Mouse (Mus musculus) lung, postnatal 36 days (tissue): ENCODE data around the gene Tmem69.

Experiments used
- DNase-seq: peaks from one replicate; pipeline ENCODE4 v3.0.0; 2022; ENCODE audit warnings: mixed read lengths

The Tmem69 gene

DNA sequence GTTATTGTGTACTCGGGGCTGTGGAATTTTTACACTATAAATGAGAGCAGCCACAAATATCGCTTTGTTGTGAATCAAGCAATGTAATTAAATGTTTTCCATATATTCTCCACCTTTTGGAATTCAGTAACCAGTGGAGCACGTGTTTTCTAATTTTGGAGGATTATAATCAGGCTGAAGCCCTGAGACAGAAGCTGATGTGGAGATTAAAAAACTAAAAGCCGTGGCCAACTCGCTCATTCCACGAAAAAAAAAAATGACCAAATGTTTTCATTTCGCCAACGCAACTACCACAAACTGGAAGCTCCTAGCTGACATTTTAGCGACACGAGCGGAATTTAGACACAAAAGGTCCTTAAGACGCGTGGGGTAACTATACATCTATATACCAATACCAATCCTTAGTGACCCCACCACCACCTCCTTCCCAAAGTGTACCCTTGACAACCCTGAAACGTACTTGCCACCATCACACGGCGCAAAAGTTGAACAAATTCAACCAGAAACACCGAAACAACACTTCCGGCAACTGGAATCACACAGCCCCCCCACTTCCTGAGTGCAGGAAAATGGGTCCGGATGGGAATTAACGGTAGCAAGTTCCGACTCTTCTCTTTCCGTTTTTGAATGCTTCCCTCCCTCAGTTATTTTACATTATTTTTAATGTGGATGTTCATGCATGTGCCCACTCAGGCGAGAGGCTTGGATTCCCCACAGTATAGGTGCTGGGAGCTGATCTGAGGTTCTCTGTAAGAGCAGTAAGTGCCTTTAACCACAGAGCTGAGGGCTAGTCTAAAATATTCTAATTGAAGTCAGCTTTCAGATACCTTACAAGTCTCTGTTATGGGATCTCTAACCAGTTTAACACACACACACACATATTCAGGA, at the start of gene Tmem69:
Tmem69 (minus strand) TSS at position 524 of the 888 bp plus-strand sequence.
- peak; percentile 91 for DNase-seq

DNA sequence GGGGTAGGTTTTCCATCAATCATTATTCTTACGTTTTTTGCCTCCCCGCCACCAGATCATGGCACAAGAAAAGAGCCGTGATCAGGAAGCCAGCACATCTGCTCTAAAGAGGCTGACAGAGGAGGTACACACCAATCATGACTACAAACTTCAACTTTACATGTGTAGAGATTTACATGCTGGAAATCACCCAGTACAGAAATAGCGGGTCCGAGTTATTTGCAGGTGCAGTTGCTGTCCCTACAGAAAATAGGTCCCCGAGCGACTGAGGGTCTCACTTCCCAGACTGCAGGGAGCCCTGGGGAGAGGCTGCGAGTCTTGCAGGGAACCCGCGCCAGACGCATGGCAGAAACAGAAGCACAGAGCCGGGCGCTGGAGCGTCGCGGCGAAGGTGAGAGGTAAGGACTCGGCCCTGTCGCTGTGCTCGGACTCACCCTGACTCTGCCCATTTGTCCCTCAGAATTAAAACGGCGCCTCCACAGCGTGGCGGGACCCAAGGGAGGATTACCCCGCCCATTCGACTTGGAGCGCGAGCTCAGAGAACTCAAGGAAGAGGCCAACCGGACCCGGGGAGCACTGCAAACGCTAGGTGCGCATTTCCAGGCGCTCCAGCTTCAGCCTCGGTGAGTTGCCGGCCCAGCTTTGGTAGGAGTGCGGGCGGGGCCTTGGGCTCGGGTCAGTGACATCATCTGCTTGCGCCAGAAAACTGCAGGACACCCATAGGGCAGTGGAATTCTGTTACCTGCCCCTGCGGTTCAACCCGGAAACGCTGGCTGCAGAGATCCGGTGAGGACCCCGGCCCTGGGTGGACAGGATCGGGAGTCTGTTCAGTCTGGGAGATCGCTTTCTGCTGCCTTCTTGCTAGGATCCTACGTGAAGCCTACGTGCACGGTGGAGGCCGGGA, 41.5 kb upstream of the Tmem69 start:
- peak; percentile 95 for DNase-seq

DNA sequence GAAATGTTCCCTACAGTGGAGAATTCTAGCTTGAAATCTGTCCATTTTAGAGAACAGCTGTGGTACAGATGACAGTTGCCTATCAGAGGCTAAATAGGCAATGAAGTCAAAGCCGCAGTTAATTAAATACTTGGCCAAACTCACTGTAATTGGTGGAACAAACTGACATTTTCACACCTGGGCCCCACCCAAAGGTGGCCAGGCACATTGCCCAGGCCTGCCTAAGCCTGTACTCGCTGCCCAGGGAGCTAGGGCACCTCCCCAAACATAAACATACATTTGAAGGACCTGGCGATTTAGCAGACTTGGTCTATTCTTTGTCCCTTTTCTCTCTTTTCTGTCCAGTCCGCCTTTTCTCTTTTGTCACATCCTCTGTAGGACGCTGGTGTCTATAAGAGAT, 40.6 kb upstream of the Tmem69 start, which contains the start of gene Ccdc17:
Ccdc17 (plus strand) TSS at position 276 of the 400 bp plus-strand sequence.
- DNase-seq, result peak; percentile 52

DNA sequence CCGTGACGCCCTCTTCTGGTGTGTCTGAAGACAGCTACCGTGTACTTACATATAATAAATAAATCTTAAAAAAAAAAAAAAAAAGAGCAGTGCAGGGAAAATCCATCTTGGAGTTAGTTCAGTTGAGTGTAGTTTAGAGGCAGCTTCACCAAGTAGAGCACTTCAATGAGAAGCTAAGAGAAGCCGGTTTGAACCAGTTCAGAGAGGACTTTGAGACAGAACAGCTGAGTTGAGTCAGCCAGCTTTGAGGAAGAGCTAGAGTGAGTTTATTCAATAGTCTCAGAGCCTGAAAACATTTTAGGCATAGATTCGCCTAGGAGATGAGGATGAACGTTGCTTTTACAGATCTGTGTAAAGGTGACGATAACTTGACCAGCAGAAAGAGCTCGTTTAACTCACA, 40.1 kb upstream of the Tmem69 start:
- DNase-seq, result no peak

DNA sequence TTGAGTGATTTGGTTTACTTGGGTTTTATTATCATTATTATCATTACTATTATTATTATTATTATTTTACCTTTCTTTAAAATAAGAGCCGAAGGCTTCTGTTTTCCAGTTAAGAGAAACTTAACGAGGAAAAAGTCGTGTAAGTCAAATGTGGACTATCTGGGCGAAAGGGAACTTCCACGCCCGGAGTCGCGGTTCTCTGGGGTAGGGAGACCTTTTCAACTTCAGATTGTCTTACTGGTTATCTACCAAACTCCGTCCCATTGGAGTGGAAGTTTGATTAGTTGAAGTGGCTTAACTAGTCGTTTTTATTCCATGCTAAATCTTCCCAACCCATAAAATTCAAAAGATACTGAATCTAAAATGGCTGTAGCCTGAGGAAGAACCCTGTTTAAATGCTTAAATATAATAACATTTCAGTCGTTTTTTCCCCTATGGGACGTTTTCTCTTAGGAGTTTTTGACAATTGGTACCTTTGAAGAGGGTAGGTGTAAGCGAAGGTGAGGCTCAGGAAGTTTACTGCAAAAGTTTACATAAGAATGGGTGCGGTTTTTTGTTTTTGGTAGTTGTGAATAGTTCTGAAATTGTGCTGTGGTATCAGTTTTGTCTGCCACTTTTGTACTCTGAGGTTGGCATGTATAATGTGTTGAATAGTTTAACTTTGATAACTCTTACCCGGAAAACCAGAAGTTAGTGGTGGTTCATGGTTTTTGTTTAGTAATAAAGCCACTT, 2.6 kb upstream of the Tmem69 start:
- no peak for DNase-seq

DNA sequence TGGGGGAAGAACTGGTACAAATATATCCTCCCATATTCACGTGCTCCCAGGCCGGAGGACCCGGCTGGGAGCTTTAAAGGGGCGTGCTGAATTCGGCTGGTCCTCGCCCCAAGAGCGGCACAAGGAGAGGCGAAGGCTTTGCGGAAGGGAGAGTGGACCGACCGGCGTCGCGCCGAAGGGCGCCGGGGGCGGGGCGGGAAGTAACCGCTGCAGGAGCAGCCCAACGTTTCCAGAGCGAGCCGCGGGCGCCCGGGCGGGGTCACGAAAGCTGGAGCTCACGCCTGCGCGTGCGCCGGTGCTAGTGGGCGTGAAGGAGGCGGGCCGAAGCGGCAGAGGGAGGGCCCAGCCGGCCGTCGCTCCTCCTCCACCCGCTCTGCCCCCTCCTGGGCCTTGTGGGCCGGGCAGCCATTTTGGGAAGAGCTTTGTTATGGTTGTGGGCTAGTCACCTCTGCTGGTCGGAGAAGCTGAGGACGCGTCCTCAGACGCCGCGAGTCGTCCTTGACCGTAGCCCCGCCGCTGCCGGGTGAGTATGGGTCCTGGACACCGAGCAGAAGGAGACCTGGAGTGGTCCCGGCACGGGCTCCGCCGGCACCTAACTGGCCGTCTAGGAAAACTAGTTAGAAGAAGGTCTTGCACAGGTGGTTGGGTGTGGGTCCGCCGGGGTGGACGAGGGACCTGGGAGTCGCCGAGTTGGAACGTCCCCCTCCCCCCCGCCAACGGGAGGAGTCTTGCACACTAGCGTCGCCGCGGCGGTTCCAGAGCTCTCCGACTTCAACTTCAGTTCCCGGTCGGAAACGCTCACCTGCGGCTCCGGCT, 1.8 kb upstream of the Tmem69 start, which contains the start of gene Gpbp1l1:
Gpbp1l1 (plus strand) TSS at position 353 of the 816 bp plus-strand sequence.
- DNase-seq, result peak; percentile 97

DNA sequence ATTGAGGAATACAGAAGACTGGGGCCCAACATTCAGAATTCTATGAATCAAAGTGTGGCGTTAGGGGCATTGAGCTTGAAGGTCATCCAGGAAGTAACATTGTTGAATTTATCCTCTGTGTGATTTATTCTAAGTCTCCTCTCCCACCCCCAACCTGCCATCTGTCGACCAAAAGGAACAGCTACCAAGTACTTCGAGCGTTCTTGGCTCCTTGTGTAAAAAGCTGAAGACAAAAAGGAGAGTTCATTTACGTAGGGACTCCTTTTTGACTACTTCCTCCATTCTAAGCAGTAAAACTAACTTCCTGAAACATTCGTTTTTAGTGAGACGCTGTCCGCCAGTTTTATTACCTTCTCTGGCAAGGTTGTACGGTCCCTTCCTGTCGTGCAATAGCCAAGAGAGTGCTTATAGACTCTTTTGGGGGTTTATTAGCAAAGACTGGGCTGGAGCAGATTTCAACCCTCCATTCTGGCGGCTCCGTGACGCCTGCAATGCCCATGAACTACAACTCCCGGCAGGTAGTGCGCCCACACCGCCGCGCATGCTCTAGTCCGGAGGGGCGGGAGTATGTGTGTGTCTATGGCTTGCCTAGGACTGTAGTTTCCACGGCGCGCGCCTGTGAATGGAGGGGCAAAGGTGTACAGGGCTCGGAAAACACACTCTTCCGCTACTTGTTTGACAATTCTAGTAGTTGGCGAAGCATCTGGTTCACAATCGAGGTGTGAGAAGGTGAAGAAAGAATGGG, 997 bp upstream of the Tmem69 start:
- peak; percentile 98 for DNase-seq

DNA sequence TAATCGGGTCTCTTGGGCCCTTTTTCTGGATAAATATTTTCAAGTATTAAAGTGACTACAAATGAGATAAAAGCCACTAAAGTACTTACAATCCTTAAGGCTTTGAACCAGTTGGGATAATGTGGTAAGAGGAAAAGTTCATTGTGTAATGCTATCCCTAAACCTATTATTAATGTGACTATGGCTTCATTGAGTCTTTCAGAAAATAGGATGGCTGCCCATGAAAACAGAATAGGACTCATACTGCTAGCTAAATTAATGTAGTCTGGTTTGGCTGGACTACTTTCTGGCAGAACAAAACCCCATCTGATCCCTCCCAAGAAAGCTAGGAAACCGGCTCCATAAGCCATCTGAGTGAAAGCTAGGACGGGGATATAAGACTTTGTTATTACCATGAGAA, 2.7 kb downstream of the Tmem69 start:
- no peak for DNase-seq

DNA sequence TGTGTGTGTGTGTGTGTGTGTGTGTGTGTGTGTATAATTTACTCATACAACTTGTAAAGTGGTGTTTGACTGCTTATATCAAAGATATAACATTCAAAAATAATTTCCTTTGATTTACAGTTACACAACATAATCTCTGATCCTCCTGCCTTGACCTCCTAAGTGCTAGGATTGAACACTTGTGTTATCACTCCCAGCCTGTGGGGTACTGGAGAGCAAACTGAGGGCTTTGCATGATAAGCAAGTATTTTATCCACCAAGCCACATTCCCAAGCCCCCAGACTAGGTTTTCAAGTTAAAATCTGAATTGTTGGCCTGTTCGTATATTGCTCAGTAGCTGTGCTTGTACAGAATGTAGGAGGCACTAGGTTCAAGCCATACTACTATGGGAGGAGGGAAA, 5.3 kb downstream of the Tmem69 start:
- no peak for DNase-seq

DNA sequence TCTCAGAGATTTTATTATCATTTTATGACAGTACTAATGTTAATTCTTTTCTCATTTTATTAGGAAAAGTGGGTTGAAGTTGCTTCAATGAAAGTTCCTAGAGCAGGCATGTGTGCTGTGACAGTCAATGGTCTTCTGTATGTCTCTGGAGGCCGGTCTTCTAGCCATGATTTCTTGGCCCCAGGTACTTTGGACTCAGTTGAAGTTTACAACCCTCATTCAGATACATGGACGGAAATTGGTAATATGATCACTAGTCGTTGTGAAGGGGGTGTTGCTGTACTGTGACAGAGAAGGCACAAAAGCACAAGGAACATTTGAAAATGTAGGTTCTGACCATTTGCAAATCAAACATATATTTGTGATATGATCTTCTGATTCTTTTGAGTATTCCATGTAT, 18.0 kb downstream of the Tmem69 start:
- no peak for DNase-seq

DNA sequence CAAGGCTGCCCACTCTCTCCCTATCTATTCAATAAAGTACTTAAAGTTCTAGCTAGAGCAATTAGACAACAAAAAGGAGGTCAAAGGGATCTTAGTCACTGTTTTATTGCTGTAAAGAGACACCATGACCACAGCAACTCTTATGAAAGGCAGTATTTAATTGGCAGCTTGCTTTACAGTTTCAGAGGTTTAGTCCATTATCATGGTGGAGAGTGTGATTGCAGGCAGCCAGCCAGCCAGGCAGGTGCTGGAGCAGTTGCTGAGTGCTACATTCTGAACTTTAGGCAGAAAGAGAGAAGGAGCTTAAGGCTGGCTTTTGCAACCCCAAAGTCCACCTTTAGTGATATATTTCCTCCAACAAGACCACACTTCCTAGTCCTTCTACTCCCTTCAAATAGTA, 19.4 kb downstream of the Tmem69 start:
- no peak for DNase-seq

DNA sequence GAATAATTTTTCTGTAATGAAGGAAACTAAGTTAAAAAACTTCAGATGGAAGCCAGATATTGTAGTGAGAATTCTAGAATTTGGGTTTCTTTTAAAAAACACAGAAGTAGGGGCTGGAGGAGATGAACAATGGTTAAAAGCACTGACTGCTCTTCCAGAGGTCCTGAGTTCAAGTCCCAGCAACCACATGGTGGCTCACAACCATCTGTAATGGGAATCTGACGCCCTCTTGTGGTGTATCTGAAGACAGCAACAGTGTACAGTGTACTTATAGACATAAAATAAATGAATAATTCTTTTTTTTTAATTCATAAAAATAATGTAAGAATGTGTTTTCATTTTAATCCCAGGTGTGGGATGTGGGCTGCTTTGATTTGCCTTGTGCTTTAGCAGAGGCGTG, 24.6 kb downstream of the Tmem69 start:
- no peak for DNase-seq

DNA sequence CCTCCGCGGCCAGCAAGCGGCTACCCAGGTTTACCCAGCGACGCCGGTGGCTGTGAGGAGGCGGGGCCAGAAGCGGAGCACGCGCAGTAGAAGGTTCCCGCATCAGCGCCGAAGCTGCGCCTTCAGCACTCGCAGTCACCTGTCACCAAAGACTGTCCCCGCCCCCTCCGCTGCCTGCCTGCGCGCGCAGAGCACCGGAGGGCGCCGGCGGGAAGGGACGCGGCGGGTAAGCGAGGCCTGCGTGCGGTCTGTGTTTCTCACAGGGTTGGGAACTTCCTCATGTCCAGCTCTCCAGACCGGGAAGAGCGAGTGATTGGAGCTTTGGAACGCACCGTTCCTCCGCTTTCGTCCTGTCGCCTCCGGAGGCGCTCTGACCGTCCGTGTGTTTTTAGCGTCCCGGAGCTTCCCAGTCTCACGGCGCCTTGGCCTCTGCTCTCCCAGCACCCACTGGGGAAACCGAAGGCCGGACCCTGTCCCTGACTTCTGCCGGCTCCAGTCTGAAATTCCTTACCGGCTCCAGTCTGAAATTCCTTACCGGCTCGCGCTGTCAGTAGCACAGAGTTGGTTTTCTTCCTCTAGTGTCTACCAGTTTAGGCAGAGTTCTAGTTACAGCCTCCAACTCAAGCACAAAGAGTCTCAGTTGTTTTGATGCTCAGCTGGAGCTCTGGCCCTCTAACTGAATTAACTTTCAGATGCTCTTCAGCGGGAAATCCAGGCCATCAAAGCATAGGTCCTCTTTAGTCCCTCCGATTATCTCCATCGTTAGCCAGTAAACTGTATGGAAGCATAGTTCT, 48.1 kb downstream of the Tmem69 start, which contains the start of gene Ipp:
Ipp (plus strand) TSS at position 125 of the 794 bp plus-strand sequence.
- DNase-seq, result peak; percentile 97

DNA sequence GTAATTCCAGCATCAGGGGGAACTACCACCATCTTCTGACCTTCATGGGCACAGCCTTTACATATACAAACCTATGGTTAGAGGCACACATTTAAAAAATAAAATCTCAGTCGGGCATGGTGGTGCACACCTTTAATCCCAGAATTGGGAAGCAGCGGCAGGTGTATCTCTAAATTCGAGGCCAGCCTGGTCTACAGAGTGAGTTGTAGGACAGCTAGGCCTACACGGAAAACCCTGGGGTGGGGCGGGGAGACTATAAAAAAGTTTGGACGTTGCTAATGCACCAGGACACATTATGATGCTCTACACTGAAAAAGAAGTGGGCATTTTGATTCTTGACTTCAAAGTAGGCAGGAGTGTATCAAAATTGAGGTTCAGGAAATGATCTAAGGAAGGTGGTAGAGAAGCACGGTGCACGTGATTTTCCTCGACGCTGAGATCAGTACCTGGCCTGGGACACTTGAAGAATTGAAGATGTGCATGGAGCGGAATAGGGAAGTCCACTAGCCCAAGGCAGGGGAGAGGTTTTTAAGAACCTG, 48.8 kb downstream of the Tmem69 start:
- DNase-seq, result no peak
